Mouse (Mus musculus) liver, postnatal 0 days (tissue): ENCODE results near the gene Tmem265.

Experiments
- CTCF ChIP-seq: sonication (generic); IDR thresholded peaks from 2 replicates; pipeline ENCODE4 v1.5.1; 2016; ENCODE audit warnings: antibody characterized with exemption, low read depth
- EP300 ChIP-seq: IDR thresholded peaks from 2 replicates; pipeline ENCODE4 v1.6.1; 2016; ENCODE audit warnings: antibody characterized with exemption, low read depth, mild to moderate bottlenecking

DNA sequence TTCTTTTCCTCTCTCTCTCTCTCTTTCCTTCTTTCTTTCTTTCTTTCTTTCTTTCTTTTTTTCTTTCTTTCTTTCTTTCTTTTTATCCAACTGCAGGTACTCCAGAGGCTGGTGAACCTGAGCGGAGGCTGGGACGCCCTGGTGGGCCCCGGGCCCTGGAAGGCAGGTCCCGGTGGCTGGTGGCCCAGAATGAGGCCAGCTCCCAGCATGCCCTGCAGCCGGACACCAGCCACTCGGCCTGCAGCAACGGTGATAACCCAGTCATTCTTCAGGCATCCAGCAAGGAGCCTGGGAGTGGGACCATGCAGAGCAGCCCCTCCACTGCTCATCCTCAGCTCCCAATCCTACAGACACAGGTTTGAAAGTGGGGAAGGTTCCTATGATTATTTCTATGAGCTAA lies 45.3 kb upstream of the Tmem265 start:
- no peak for TF ChIP-seq CTCF
- TF ChIP-seq EP300, result no peak
